Mouse (Mus musculus): Measurements from ENCODE around the gene Rab22a.

- no peak for TF ChIP-seq CTCF (IDR thresholded peaks at IDR 0.05)
- no peak for TF ChIP-seq EP300 (IDR thresholded peaks at IDR 0.05)
Observed at GRCm38 (mm10) chr2:173685781-173686361, 26.3 kb downstream of the Rab22a start.

Data from lung, postnatal 0 days (tissue).